Mouse (Mus musculus): ENCODE results near the gene Knstrn.

DNA sequence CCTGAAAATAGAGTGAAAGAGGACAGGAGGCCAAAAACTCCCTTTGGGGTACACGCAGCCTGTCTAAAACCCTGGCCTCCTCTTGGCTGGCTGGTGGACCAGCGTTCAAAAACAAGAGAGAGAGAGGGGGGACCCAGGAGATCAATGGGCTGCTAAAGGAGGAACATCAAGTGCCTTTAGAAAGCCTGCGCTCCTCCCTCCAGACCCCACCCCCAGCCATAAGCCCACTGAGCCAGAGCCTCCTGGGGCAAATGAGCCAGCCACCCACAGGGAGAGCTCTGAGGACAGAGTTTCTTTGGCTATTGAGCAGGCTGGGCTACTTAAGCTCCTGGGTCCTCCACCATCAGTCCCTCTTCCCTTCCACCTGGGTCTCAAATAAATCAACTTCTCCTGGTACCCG is 85.0 kb downstream of the Knstrn start:
- TF ChIP-seq CTCF (IDR thresholded peaks at IDR 0.05; ENCODE audit: borderline replicate concordance, insufficient read depth, low read length), result no peak
- TF ChIP-seq POLR2A (IDR thresholded peaks at IDR 0.05; ENCODE audit: low read depth, low read length), result no peak

Measured in embryonic fibroblast, embryonic 13.5 days (primary cell).